Mouse (Mus musculus) hindbrain, embryonic 14.5 days (tissue): Measurements from ENCODE around the gene Akap13. TPM values are rescaled to one million over a fixed set of nuclear protein-coding genes. Genes with fewer than 3 reads are reported as not detected.
"Not testable (repeated sequence)": the region's sequence is repeated elsewhere in the genome, so short reads cannot be mapped to it uniquely, and the experiment has no call there.

Source experiments
- ATAC-seq: fragments of 200-750 bp; cut with Nextera tagmentation; 2 replicates; pipeline ENCODE4 v1.8.0; 2017; ENCODE audit warnings: moderate number of reproducible peaks, mild to moderate bottlenecking, moderate TSS enrichment, moderate library complexity; ENCODE audit not compliant: low FRiP score
- DNase-seq: peaks from one replicate; pipeline ENCODE4 v3.0.0-alpha.2; 2015; ENCODE audit warnings: low spot score
- H3K27ac ChIP-seq: fragments of 300-500 bp; sonication (generic); 2 replicates; pipeline ENCODE4 v1.5.1; 2014; ENCODE audit warnings: mild to moderate bottlenecking, moderate library complexity
- H3K27me3 ChIP-seq: fragments of 300-500 bp; sonication (generic); 2 replicates; pipeline ENCODE4 v1.6.1; 2014; ENCODE audit warnings: mild to moderate bottlenecking, low read length, mixed read lengths; ENCODE audit not compliant: control insufficient read depth, insufficient read depth
- H3K36me3 ChIP-seq: fragments of 300-500 bp; sonication (generic); replicated peaks from 2 replicates; pipeline ENCODE4 v1.6.1; 2014; ENCODE audit not compliant: control insufficient read depth, insufficient read depth
- H3K4me1 ChIP-seq: fragments of 300-500 bp; sonication (generic); replicated peaks from 2 replicates; pipeline ENCODE4 v1.6.1; 2014; ENCODE audit warnings: antibody characterized with exemption, low read length, mixed read lengths; ENCODE audit not compliant: control insufficient read depth, insufficient read depth
- H3K4me2 ChIP-seq: fragments of 300-500 bp; sonication (generic); replicated peaks from 2 replicates; pipeline ENCODE4 v1.6.1; 2014; ENCODE audit warnings: mild to moderate bottlenecking, moderate library complexity
- H3K4me3 ChIP-seq: fragments of 300-500 bp; sonication (generic); replicated peaks from 2 replicates; pipeline ENCODE4 v1.5.1; 2014; ENCODE audit warnings: mild to moderate bottlenecking, low read length
- H3K9ac ChIP-seq: fragments of 300-500 bp; sonication (generic); 2 replicates; pipeline ENCODE4 v1.6.1; 2014
- H3K9me3 ChIP-seq: fragments of 300-500 bp; sonication (generic); 2 replicates; pipeline ENCODE4 v1.6.1; 2016; ENCODE audit warnings: low read length; ENCODE audit not compliant: control insufficient read depth
- WGBS: fragments of 180-500 bp; shearing (Covaris S2); extraction: QIAGEN DNeasy Blood & Tissue Kit; methylation state at CpG from one replicate; pipeline ENCODE4 v1.1.7; 2014; 5-methylcytosine and 5-hydroxymethylcytosine counted together
- polyA plus RNA-seq: library from polyadenylated mRNA; unstranded; fragments of >200 nt; fragmentation: Nextera tagmentation; extraction: Ambion mirVana; gene quantifications from 2 replicates; pipeline ENCODE4 v1.2.1, GENCODE M21; 2014

The Akap13 gene
- polyA plus RNA-seq, 1 experiment from 2014 or later = 19.8 TPM

DNA sequence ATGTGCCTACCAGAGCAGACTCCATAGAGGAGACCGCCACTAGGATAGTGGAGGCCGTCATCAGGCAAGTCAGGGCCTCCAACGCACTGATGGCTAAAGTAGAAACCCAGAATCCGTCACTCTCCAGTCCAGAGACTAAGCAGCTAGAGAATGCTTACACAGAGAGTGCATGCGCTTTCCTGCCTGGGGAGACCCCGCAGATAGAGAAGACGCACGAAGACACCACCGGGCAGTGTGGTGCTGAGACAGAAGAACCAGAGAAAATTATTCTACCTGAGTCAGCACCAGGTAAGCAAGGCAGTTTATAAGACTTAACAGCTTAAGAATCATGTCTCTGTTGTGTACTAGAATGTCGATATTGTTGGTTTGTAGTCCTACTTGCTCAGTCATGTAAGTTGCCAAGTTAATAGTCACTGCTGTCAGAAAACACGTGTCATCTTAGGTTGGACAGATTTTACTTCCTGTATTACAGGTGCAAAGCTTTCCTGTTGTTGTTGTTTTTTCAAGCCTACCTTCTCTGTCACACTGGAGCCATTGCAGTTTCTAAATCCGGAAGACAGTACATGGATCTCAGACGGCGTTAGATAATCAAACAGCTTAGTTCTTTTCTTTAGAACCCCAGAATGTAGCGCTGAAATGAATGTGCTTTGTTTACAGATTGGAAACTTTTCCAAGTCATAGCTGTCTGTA lies 156.1 kb downstream of the Akap13 start:
- H3K4me2 ChIP-seq = no peak overlapping the region
- H3K27ac ChIP-seq = no peak overlapping the region
- peaks cover 17% of the 10 kb centered on the region; the same call in 1 of the 2 replicates for H3K36me3 ChIP-seq
- H3K27me3 ChIP-seq = no peaks in the 10 kb centered on the region
- no peak overlapping the region for H3K4me3 ChIP-seq
- no peak for DNase-seq
- 90% methylated on average over 15 of the region's 15 CpGs for WGBS
- H3K9me3 ChIP-seq = no peaks in the 10 kb centered on the region
- no peaks in the 10 kb centered on the region for H3K4me1 ChIP-seq
- no peak for ATAC-seq
- H3K9ac ChIP-seq = no peak overlapping the region

DNA sequence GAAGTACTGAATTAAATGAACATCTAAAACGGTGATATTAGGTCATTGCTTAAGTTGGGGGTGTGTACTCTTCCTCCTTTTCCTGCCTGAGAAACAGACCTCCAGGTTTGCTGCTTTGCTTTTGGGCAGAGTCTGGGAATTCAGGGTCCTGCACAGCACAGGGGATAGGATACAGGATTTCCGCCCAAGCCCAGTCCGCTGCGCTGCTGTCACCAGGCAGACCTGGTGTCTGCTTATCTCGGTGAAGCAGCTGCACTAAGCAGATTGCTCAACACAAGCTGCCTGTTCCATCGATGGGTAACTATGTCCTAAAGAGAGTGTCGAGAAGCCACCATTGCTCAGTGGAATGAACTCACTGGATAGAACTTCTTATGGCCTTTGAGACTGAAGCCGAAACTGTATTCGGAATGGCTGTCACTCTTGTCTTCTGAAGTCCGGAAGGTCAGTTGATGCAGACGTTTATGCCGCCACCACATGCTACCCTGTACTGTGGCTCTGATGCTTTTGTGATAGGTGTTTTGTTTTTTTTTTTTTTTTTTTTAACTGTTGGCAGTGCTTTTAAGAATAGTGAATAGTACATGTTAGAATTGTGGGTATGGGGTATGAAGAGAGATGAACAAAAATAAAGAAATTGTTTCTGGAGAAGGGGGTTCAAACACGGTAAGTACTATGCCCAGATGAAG lies 156.8 kb downstream of the Akap13 start:
- no peak for ATAC-seq
- DNase-seq = no peak
- Histone ChIP-seq H3K4me3 (no peak overlapping the region), H3K36me3 (peaks cover 17% of the 10 kb centered on the region; the same call in 1 of the 2 replicates), H3K9ac (no peak overlapping the region), H3K9me3 (no peaks in the 10 kb centered on the region), H3K27me3 (no peaks in the 10 kb centered on the region), H3K4me1 (no peaks in the 10 kb centered on the region), H3K27ac (no peak overlapping the region), H3K4me2 (no peak overlapping the region)
- WGBS = 81% methylated on average over 13 of the region's 13 CpGs

- Histone ChIP-seq H3K36me3 (peaks cover 17% of the 10 kb centered on the region; the same call in 1 of the 2 replicates), H3K27me3 (no peaks in the 10 kb centered on the region), H3K4me1 (no peaks in the 10 kb centered on the region), H3K4me2 (no peak overlapping the region), H3K9ac (no peak overlapping the region), H3K9me3 (no peaks in the 10 kb centered on the region), H3K27ac (no peak overlapping the region), H3K4me3 (no peak overlapping the region)
- ATAC-seq (no peak), DNase-seq (no peak)
Observed at GRCm38 (mm10) chr7:75612683-75613053, 157.3 kb downstream of the Akap13 start.

DNA sequence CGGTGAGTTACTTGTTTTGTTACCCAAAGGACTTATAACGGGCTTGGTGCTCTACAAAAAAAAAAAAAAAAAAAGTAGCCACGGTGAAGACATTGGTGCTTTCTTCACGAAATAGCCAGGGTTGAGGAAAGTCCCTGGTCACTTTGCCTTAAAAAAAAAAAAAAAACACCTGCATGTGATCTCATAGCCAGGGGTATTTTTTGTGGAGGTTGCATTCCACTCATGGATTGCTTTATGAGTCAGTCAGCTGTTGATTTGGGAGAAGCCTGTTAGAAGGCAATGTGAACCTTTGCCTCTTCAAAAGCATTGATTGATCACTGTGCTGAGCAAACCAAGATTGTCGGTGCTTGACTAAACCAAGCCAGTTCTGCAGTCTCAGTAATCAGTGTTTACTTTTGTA lies 157.9 kb downstream of the Akap13 start:
- Histone ChIP-seq H3K27me3 (no peaks in the 10 kb centered on the region), H3K4me1 (no peaks in the 10 kb centered on the region), H3K4me2 (no peak overlapping the region), H3K4me3 (no peak overlapping the region), H3K36me3 (peaks cover 17% of the 10 kb centered on the region; the same call in 1 of the 2 replicates), H3K27ac (no peak overlapping the region), H3K9me3 (no peaks in the 10 kb centered on the region), H3K9ac (no peak overlapping the region)
- ATAC-seq (no peak), DNase-seq (no peak)
- WGBS = 77% methylated on average over 5 of the region's 5 CpGs

DNA sequence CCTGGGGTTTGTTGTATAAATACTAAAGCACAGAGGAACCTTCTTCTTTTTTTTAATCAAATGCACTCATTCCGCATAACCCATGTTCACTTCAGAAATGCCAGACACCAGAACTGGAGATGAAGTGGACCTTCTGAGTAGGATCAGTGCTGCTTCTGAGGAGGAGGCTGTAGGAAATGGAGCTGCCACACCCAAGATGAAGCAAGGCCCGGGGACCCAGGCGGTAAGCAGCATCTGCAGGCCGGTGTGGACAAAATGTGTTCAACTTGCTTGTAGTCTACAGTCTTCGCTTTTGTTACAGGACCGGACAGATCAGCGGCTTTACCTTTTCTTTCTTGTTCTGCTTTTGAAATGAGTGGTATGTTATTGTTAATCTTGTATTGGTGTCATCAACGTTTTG lies 159.5 kb downstream of the Akap13 start:
- no peak overlapping the region for H3K4me2 ChIP-seq
- no peaks in the 10 kb centered on the region for H3K4me1 ChIP-seq
- no peak overlapping the region for H3K4me3 ChIP-seq
- DNase-seq (no peak), ATAC-seq (no peak)
- no peaks in the 10 kb centered on the region for H3K9me3 ChIP-seq
- no peak overlapping the region for H3K9ac ChIP-seq
- 91% methylated on average over 8 of the region's 8 CpGs for WGBS
- H3K27ac ChIP-seq = no peak overlapping the region
- H3K27me3 ChIP-seq = no peaks in the 10 kb centered on the region
- peaks cover 10% of the 10 kb centered on the region; the same call in 1 of the 2 replicates for H3K36me3 ChIP-seq

DNA sequence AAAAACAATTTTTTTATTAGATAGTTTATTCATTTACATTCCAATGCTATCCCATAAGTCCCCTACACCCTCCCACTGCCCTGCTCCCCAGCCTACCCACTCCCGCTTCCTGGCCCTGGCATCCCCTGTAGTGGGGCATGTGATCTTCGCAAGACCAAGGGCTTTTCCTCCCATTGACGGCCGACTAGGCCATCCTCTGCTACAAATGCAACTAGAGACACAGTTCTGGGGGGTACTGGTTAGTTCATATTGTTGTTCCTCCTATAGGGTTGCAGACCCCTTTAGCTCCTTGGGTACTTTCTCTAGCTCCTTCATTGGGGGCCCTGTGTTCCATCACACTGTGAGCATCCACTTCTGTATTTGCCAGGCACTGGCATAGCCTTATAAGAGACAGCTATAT lies 161.9 kb downstream of the Akap13 start:
- not testable (repeated sequence) for H3K4me3 ChIP-seq, H3K4me2 ChIP-seq, H3K27me3 ChIP-seq, H3K27ac ChIP-seq, H3K4me1 ChIP-seq, ATAC-seq, H3K36me3 ChIP-seq, H3K9me3 ChIP-seq, DNase-seq, H3K9ac ChIP-seq
- 95% methylated on average over 4 of the region's 4 CpGs for WGBS

DNA sequence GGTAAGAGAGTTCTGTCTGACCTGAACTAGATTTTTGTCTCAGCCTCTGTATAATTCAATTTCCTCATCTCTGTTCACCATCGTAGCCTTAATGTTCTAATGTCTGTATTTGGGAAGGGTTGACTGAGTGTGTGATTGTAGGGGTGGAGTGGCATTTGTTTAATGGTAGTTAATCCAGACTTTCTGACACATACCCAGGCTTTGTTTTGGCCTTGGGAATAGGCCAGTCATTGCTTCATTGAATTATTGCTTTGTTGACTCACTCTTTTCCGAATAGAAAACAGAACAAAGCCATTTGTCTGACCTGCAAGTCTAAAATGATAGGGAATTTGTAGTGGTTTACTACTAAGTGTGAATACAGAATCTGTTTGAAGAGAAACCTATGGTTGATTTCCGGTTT lies 163.4 kb downstream of the Akap13 start:
- no peaks in the 10 kb centered on the region for H3K9me3 ChIP-seq
- no peak overlapping the region for H3K27ac ChIP-seq
- H3K4me3 ChIP-seq = no peak overlapping the region
- DNase-seq (no peak), ATAC-seq (no peak)
- no peak overlapping the region for H3K4me2 ChIP-seq
- no peaks in the 10 kb centered on the region for H3K36me3 ChIP-seq
- H3K27me3 ChIP-seq = no peaks in the 10 kb centered on the region
- no peak overlapping the region for H3K9ac ChIP-seq
- no peaks in the 10 kb centered on the region for H3K4me1 ChIP-seq
- WGBS = 80% methylated on average over 3 of the region's 3 CpGs

DNA sequence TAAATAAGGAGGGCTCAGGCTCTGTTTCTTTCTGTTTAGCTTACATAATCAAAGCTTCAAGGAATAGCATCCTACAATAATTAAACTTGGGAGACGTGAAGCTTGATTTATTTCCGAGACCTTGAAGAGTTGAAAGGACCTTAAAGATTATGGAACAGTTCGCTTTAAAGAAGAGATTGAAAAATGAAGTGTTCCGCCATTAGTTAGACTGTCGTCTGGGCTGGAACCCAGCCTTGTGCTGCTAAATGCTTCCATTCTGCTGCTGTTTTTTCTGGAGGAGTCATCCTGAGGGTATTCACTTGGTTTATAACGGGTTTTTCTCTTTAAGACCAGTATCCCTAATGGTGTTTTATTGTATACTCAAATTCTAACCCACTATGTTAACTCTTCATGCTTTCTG lies 164.5 kb downstream of the Akap13 start:
- WGBS = 78% methylated on average over 6 of the region's 6 CpGs
- Histone ChIP-seq H3K27me3 (no peaks in the 10 kb centered on the region), H3K36me3 (no peaks in the 10 kb centered on the region), H3K4me2 (no peak overlapping the region), H3K9me3 (no peaks in the 10 kb centered on the region), H3K27ac (no peak overlapping the region), H3K4me1 (no peaks in the 10 kb centered on the region), H3K9ac (no peak overlapping the region), H3K4me3 (no peak overlapping the region)
- ATAC-seq (no peak), DNase-seq (no peak)

DNA sequence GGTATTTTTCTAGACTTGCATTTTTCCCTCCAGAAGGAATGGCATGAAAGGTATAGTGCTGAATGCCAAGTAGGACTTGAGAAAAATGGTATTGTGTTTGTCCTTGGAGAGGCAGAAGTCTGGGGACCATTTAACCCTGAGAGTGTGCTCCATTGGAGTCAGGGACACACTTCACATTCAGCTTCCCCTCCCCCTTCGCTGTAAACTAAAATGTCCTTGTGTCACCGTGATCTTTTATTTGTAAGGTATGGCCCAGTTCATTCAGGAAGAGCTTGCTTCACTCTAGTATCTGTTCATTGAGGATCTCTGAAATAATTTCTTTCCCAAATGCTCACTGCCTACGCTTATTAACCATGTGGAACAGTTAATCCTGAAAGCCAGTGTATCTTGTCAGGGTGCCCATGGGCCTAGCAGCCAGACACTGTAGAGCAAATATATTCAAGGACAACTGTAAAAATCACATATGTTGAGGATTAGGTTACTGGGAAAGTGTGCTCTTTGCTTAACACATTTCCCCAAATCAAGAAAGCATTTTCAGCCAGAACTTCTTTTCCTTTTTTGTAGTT lies 165.1 kb downstream of the Akap13 start:
- WGBS = 79% methylated on average over 3 of the region's 3 CpGs
- no peak for ATAC-seq
- H3K36me3 ChIP-seq = no peaks in the 10 kb centered on the region

More for the DNA sequence above, 165.1 kb downstream of the Akap13 start:
- Histone ChIP-seq H3K9me3 (no peaks in the 10 kb centered on the region), H3K9ac (no peak overlapping the region), H3K4me3 (no peak overlapping the region), H3K4me1 (no peaks in the 10 kb centered on the region), H3K27ac (no peak overlapping the region), H3K27me3 (no peaks in the 10 kb centered on the region), H3K4me2 (no peak overlapping the region)
- no peak for DNase-seq
